Mouse (Mus musculus) layer of hippocampus, adult 2 months (tissue): Measurements from ENCODE around the gene Srcin1. TPM values are rescaled to one million over a fixed set of nuclear protein-coding genes. Genes with fewer than 3 reads are reported as not detected.
A peak's percentile ranks its signal among the peaks of the same experiment; 100 is the strongest.

Experiments
- DNase-seq, 2 experiments: peaks; one replicate each; pipeline ENCODE4 v3.0.0; 2022; ENCODE audit warnings: low spot score in 2 of 2
- H3K27ac ChIP-seq: fragments of 200-600 bp; 2 replicates; pipeline ENCODE4 v1.8.1; 2022
- H3K4me3 ChIP-seq: fragments of 200-600 bp; 2 replicates; pipeline ENCODE4 v1.8.1; 2022; ENCODE audit warnings: mild to moderate bottlenecking
- CTCF ChIP-seq: fragments of 200-600 bp; conservative IDR thresholded peaks from 2 replicates; pipeline ENCODE4 v1.8.1; 2022; ENCODE audit warnings: antibody characterized with exemption, mild to moderate bottlenecking, moderate library complexity
- total RNA-seq, 2 experiments: library from RNA; stranded (reverse); gene quantifications; 2 replicates each; pipeline ENCODE4 v1.2.3; 2021

The Srcin1 gene
- total RNA-seq, 2 experiments from 2014 or later, result 226 to 232 TPM

GRCm38 (mm10) chr11:97512511-97512910 lies 63.5 kb downstream of the Srcin1 start:
- TF ChIP-seq CTCF, result no peak
- no peak overlapping the region for H3K4me3 ChIP-seq
- DNase-seq, result no peak
- H3K27ac ChIP-seq, result no peak overlapping the region

- no peak; the same call in 1 of the 2 replicates for TF ChIP-seq CTCF
- peak overlapping the region; percentile 57 for H3K27ac ChIP-seq
- no peak for DNase-seq
- no peak overlapping the region for H3K4me3 ChIP-seq
These were observed 64.2 kb downstream of the Srcin1 start for GRCm38 (mm10) chr11:97511661-97512369.

GRCm38 (mm10) chr11:97510966-97511660 lies 64.9 kb downstream of the Srcin1 start:
- peak in 1 of 2 experiments; percentile 76 for DNase-seq
- peak; percentile 90 for TF ChIP-seq CTCF
- H3K27ac ChIP-seq, result peak overlapping the region; percentile 61

GRCm38 (mm10) chr11:97509715-97510485 lies 66.1 kb downstream of the Srcin1 start:
- TF ChIP-seq CTCF, result no peak
- no peak for DNase-seq
- Histone ChIP-seq H3K27ac (no peak overlapping the region), H3K4me3 (no peak overlapping the region)

More at GRCm38 (mm10) chr11:97510966-97511660, 64.9 kb downstream of the Srcin1 start:
- no peak overlapping the region for H3K4me3 ChIP-seq

- no peak for TF ChIP-seq CTCF
- H3K4me3 ChIP-seq, result no peak overlapping the region
- H3K27ac ChIP-seq, result no peak overlapping the region
- DNase-seq, result no peak
These were observed 66.9 kb downstream of the Srcin1 start for GRCm38 (mm10) chr11:97509058-97509457.

GRCm38 (mm10) chr11:97508198-97508597 lies 67.8 kb downstream of the Srcin1 start:
- Histone ChIP-seq H3K27ac (no peak overlapping the region), H3K4me3 (no peak overlapping the region)
- DNase-seq, result no peak
- TF ChIP-seq CTCF, result no peak

- peak; percentile 50 for TF ChIP-seq CTCF
- Histone ChIP-seq H3K4me3 (no peak overlapping the region), H3K27ac (no peak overlapping the region)
- no peak for DNase-seq
These were observed 69.7 kb downstream of the Srcin1 start for GRCm38 (mm10) chr11:97506331-97506730.

- DNase-seq, result no peak
- Histone ChIP-seq H3K27ac (no peak overlapping the region), H3K4me3 (no peak overlapping the region)
- no peak for TF ChIP-seq CTCF
These were observed 70.2 kb downstream of the Srcin1 start for GRCm38 (mm10) chr11:97505784-97506183.

- Histone ChIP-seq H3K4me3 (no peak overlapping the region), H3K27ac (no peak overlapping the region)
- TF ChIP-seq CTCF, result no peak
- no peak for DNase-seq
These were observed 73.1 kb downstream of the Srcin1 start for GRCm38 (mm10) chr11:97502846-97503245.

- Histone ChIP-seq H3K27ac (no peak overlapping the region), H3K4me3 (no peak overlapping the region)
- no peak for TF ChIP-seq CTCF
- peak in 1 of 2 experiments; percentile 40 for DNase-seq
These were observed 73.6 kb downstream of the Srcin1 start for GRCm38 (mm10) chr11:97502383-97502782.

GRCm38 (mm10) chr11:97500720-97501448 lies 75.1 kb downstream of the Srcin1 start:
- no peak for DNase-seq

More at GRCm38 (mm10) chr11:97500720-97501448, 75.1 kb downstream of the Srcin1 start:
- TF ChIP-seq CTCF, result no peak
- Histone ChIP-seq H3K27ac (peak overlapping the region; percentile 12; the same call in 1 of the 2 replicates), H3K4me3 (peak overlapping the region; percentile 31)
